Mouse (Mus musculus): ENCODE measurements around the gene Nid1.

Nid1 gene

GRCm38 (mm10) chr13:13489861-13490260 is 52.5 kb downstream of the Nid1 start:
- DNase-seq (ENCODE audit: low spot score in 2 of 2) = no peak

GRCm38 (mm10) chr13:13492151-13492550 is 54.8 kb downstream of the Nid1 start:
- DNase-seq (ENCODE audit: low spot score in 2 of 2) = no peak

- no peak for DNase-seq (ENCODE audit: low spot score in 2 of 2)
These were observed 56.2 kb downstream of the Nid1 start for GRCm38 (mm10) chr13:13493517-13493916.

DNA sequence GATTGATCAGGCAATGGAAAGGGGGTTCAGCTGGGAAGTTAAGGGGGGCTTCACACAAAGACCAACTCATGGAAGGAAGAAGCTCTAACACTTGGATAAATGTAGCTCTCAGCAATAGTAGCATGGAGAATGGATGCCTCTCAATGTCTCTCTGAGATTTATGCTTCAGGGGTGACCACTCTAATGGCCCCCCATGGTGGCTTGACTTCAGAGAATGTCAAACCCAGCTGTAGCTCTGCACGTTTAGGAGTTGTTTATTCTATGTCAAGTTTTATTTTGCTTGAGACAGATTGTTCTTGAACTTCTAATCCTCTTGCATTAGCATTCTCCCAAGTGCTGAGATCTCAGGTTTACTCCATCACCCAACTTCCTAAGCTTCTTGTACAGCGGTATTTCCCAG is 60.7 kb downstream of the Nid1 start:
- DNase-seq (ENCODE audit: low spot score in 2 of 2) = no peak

DNA sequence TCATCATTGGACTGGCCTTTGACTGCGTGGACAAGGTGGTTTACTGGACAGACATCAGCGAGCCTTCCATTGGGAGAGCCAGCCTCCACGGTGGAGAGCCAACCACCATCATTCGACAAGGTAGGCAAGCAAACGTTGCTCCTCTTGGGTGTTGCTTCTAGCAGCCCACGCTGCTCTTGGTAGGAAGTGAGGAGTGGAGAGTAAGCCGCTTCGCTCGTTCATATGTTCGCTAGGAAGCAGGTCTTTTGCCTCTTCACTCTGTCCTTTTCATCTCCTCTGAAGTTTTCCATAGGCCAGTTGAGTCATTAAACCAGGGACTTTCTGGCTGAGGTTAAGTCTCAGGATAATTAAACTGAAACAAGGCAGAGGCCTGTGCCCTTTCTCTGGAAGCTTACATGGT is 65.1 kb downstream of the Nid1 start:
- DNase-seq (ENCODE audit: low spot score in 2 of 2) = no peak

- no peak for DNase-seq (ENCODE audit: low spot score in 2 of 2)
These were observed 66.5 kb downstream of the Nid1 start for GRCm38 (mm10) chr13:13503695-13504386.

- DNase-seq (ENCODE audit: low spot score in 2 of 2) = no peak
These were observed 67.7 kb downstream of the Nid1 start for GRCm38 (mm10) chr13:13505063-13505462.

- no peak for DNase-seq (ENCODE audit: low spot score in 2 of 2)
These were observed 69.2 kb downstream of the Nid1 start for GRCm38 (mm10) chr13:13506556-13506955.

GRCm38 (mm10) chr13:13514861-13515260 is 77.5 kb downstream of the Nid1 start:
- no peak for DNase-seq (ENCODE audit: low spot score in 2 of 2)

GRCm38 (mm10) chr13:13516376-13517225 is 79.2 kb downstream of the Nid1 start:
- peak in 1 of 2 experiments; percentile 88 for DNase-seq (ENCODE audit: low spot score in 2 of 2)

GRCm38 (mm10) chr13:13518114-13518513 is 80.8 kb downstream of the Nid1 start:
- DNase-seq (ENCODE audit: low spot score in 2 of 2) = no peak

- no peak for DNase-seq (ENCODE audit: low spot score in 2 of 2)
These were observed 83.1 kb downstream of the Nid1 start for GRCm38 (mm10) chr13:13520436-13520835.

DNA sequence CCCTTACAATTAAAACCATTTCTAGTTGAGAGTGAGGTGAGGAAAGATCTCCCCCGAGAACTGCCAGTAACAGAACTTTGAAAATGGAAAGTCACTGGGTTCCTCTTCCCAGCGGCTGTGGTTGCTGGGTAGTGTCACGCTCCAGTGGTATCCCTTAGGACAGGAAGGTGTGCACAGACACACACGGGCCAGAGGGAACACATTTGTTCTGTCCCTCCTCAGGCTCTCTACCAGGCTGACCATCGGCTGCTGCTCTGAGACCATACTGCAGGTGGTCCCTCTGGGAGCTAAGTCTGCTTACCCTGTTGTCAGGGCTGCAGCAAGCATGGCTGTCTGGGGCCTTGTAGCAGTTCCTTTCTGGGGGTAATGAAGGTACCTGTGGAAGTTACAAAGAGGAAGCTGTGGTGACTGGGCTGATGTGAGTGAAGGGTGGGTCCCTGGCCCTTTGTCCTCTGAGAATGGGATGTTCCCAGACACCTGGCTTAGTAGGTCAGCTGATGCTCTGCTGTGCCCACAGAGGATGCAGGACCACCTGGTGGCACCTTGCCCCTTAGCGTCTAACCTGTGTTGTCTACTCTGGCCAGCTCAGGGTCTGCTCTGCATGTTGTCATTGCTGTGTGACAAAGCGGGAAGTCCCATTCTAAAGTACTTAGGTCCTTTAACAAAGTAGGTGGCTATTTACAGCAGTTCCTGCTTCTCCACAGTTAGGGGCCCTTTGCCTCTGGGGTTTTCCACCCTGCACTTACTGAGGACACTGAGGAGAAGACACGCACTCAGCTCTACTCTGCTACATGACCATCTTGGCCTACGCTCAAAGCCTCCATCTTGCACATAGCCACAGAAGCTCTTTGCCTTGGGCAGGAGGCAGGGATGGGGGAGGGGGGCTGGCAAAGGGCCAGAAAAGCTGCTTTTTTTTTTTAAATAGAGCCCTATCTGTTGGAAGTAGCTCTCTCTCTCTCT is 86.6 kb downstream of the Nid1 start:
- no peak for DNase-seq (ENCODE audit: low spot score in 2 of 2)

GRCm38 (mm10) chr13:13525205-13525604 is 87.9 kb downstream of the Nid1 start:
- DNase-seq (ENCODE audit: low spot score in 2 of 2) = no peak

DNA sequence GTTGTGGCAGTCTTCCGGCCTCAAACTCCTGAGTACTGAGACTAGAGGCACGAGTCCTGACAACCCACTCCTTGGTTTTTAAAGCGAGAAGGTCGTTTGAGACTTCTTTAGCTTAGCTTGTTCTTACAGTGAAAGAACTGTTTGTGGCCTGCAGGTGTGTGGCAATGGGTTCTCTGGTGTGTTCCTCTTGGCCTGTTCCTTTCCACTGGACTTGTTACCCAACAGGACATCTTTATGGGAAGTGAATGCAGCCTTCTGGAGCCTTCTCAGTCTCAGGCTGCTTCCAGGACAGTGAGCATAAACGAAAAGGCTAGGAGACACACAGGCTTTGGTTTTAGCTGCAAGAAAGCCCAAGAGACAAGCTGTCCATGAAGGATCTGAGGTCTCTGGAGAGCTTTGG is 88.5 kb downstream of the Nid1 start:
- no peak for DNase-seq (ENCODE audit: low spot score in 2 of 2)

GRCm38 (mm10) chr13:13529115-13529542 is 91.8 kb downstream of the Nid1 start:
- DNase-seq (ENCODE audit: low spot score in 2 of 2) = no peak

DNA sequence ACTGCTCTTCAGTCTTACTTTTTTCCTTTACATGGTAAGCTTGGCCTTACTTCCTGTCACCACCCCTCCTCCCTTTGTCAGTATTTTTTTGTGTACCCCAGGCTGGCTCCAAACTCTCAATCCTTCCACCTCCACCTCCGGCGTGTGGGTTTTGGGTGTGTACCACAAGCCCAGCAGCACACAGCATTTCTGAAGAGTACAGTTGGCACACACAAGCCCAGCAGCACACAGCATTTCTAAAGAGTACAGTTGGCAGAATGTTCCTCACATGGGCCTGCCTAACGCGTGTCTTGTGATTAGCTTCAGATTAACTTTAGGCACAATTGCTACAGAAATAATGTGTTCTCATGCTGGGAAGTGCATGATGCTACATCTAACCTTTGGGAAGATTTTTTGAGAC is 93.6 kb downstream of the Nid1 start:
- no peak for DNase-seq (ENCODE audit: low spot score in 2 of 2)

GRCm38 (mm10) chr13:13531923-13532322 is 94.6 kb downstream of the Nid1 start:
- DNase-seq (ENCODE audit: low spot score in 2 of 2) = no peak

GRCm38 (mm10) chr13:13536555-13536954 is 99.2 kb downstream of the Nid1 start:
- no peak for DNase-seq (ENCODE audit: low spot score in 2 of 2)

DNA sequence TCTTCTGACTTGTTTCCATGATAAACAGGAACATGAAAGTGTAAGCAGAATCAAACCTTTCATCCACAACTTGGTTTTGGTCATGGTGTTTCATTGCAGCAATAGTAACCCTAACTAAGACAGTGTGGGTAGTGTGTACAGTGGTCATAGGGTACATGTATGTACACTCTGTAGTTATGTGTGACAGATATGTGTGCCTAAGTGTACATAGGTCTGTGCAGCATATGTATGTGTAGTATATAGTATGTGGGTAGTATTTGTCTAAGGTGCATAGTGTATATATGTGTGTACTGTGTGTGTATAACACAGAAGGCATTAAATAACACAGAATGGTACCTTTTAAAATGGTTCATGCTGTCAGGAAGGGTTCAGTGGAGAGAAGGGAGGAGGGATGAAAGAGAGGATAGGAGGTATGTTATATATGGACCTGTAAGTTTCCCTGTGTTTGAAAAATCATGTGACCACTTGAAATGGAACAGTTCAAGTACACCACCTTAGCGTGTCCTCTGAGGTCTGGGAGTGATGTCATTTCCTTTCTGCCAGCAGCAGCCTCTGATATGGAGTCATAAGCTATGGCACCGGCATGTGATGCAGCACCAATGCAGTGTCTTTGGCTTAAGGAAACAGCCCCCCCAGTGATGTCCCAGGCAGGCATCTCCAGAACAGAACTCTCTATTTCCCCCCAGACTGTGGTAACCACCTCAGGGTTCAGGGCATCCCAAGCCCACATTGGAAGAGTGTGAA is 100.1 kb downstream of the Nid1 start:
- no peak for DNase-seq (ENCODE audit: low spot score in 2 of 2)

DNA sequence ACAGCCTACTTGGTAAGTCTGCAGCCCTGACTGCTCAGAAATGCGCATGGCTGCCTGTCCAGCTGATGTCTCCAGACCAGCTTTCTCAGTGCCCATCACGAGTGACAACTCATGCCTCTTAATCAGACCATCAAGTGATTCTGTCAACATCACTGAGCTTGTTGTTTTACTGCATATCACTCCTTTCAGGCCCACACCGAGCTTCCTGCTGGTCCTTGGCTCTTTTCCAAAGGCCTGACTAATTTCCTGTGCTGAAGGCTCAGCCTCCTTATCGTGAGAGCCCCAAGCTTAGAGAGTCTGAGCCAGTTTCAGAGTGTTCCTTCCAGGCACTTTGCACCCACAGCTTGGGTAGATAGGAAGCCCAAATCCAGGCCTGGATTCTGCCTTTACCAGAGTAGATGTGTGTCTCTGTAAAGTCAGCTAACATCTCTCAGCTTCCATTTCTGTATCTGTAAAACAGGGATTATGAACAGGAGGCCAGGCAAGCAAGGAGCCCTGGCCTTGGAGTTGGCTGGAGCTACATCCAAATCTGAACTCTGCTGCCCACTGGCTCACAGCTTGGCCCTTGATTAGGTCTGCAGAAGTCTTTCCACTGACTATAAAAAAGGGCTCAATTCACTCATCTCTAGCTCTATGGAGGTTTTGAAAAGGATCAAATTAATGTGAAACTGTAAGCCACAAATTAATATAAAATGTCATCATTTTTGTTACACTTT is 101.4 kb downstream of the Nid1 start:
- DNase-seq (ENCODE audit: low spot score in 2 of 2) = peak in 1 of 2 experiments; percentile 46
